Mouse (Mus musculus): ENCODE data around the gene Thpo. TPM values are rescaled to one million over a fixed set of nuclear protein-coding genes. Genes with fewer than 3 reads are reported as not detected.

The Thpo gene
- polyA plus RNA-seq, 1 experiment from 2014 or later = 0.62 TPM

- no peak overlapping the region for H3K4me2 ChIP-seq (ENCODE audit: low read length)
- no peak overlapping the region for H3K4me3 ChIP-seq (replicated peaks; ENCODE audit: low read depth, low read length)
- H3K9me3 ChIP-seq (replicated peaks; ENCODE audit: low read length) = no peaks in the 10 kb centered on the region
- H3K4me1 ChIP-seq (replicated peaks; ENCODE audit: insufficient read depth, low read length) = no peaks in the 10 kb centered on the region
- no peak overlapping the region for H3K27ac ChIP-seq
- peak; percentile 72 for TF ChIP-seq CTCF (IDR thresholded peaks at IDR 0.05; ENCODE audit: low read depth)
- peak; percentile 55 for DNase-seq (ENCODE audit: low spot score)
- no peak overlapping the region for H3K9ac ChIP-seq (ENCODE audit: low read depth, low read length)
- H3K27me3 ChIP-seq (ENCODE audit: insufficient read depth, low read length) = no peaks in the 10 kb centered on the region
- ATAC-seq (replicated peaks; ENCODE audit: low FRiP score, low read depth) = no peak
- WGBS = 75% methylated on average over 19 of the region's 19 CpGs
- peaks cover 17% of the 10 kb centered on the region; the same call in 1 of the 2 replicates for H3K36me3 ChIP-seq (ENCODE audit: insufficient read depth, low read length)
Measured at GRCm38 (mm10) chr16:20708939-20709734, 25.2 kb downstream of the Thpo start.

GRCm38 (mm10) chr16:20708220-20708938 lies 25.9 kb downstream of the Thpo start:
- H3K27me3 ChIP-seq (ENCODE audit: insufficient read depth, low read length) = no peaks in the 10 kb centered on the region
- no peak overlapping the region for H3K4me2 ChIP-seq (ENCODE audit: low read length)
- no peak for DNase-seq (ENCODE audit: low spot score)
- H3K9ac ChIP-seq (ENCODE audit: low read depth, low read length) = no peak overlapping the region
- no peaks in the 10 kb centered on the region for H3K4me1 ChIP-seq (replicated peaks; ENCODE audit: insufficient read depth, low read length)
- H3K4me3 ChIP-seq (replicated peaks; ENCODE audit: low read depth, low read length) = no peak overlapping the region
- no peak for ATAC-seq (replicated peaks; ENCODE audit: low FRiP score, low read depth)
- peaks cover 17% of the 10 kb centered on the region; the same call in 1 of the 2 replicates for H3K36me3 ChIP-seq (ENCODE audit: insufficient read depth, low read length)
- H3K27ac ChIP-seq = no peak overlapping the region
- 93% methylated on average over 21 of the region's 21 CpGs for WGBS
- no peaks in the 10 kb centered on the region for H3K9me3 ChIP-seq (replicated peaks; ENCODE audit: low read length)
- no peak for TF ChIP-seq CTCF (IDR thresholded peaks at IDR 0.05; ENCODE audit: low read depth)

- Histone ChIP-seq H3K36me3 (ENCODE audit: insufficient read depth, low read length) (peaks cover 9% of the 10 kb centered on the region; the same call in 1 of the 2 replicates), H3K27me3 (ENCODE audit: insufficient read depth, low read length) (no peaks in the 10 kb centered on the region), H3K27ac (no peak overlapping the region), H3K4me1 (replicated peaks; ENCODE audit: insufficient read depth, low read length) (peaks cover 7% of the 10 kb centered on the region; the same call in 1 of the 2 replicates), H3K4me2 (ENCODE audit: low read length) (no peak overlapping the region), H3K9me3 (replicated peaks; ENCODE audit: low read length) (no peaks in the 10 kb centered on the region), H3K9ac (ENCODE audit: low read depth, low read length) (no peak overlapping the region), H3K4me3 (replicated peaks; ENCODE audit: low read depth, low read length) (no peak overlapping the region)
- no peak for ATAC-seq (replicated peaks; ENCODE audit: low FRiP score, low read depth)
- TF ChIP-seq CTCF (IDR thresholded peaks at IDR 0.05; ENCODE audit: low read depth) = no peak
- WGBS = 86% methylated on average over 2 of the region's 2 CpGs
- DNase-seq (ENCODE audit: low spot score) = no peak
Measured at GRCm38 (mm10) chr16:20706407-20707055, 27.8 kb downstream of the Thpo start.

- Histone ChIP-seq H3K27ac (no peak overlapping the region), H3K4me3 (replicated peaks; ENCODE audit: low read depth, low read length) (no peak overlapping the region), H3K4me1 (replicated peaks; ENCODE audit: insufficient read depth, low read length) (peaks cover 7% of the 10 kb centered on the region; the same call in 1 of the 2 replicates), H3K4me2 (ENCODE audit: low read length) (no peak overlapping the region), H3K27me3 (ENCODE audit: insufficient read depth, low read length) (no peaks in the 10 kb centered on the region), H3K9me3 (replicated peaks; ENCODE audit: low read length) (no peaks in the 10 kb centered on the region), H3K36me3 (ENCODE audit: insufficient read depth, low read length) (peaks cover 8% of the 10 kb centered on the region; the same call in 1 of the 2 replicates), H3K9ac (ENCODE audit: low read depth, low read length) (no peak overlapping the region)
- no peak for ATAC-seq (replicated peaks; ENCODE audit: low FRiP score, low read depth)
- no peak for TF ChIP-seq CTCF (IDR thresholded peaks at IDR 0.05; ENCODE audit: low read depth)
- DNase-seq (ENCODE audit: low spot score) = no peak
- WGBS = 83% methylated on average over 3 of the region's 3 CpGs
Measured at GRCm38 (mm10) chr16:20705786-20706185, 28.5 kb downstream of the Thpo start.

- Histone ChIP-seq H3K9me3 (replicated peaks; ENCODE audit: low read length) (no peaks in the 10 kb centered on the region), H3K36me3 (ENCODE audit: insufficient read depth, low read length) (peaks cover 4% of the 10 kb centered on the region; the same call in 1 of the 2 replicates), H3K4me2 (ENCODE audit: low read length) (no peak overlapping the region), H3K27me3 (ENCODE audit: insufficient read depth, low read length) (no peaks in the 10 kb centered on the region), H3K4me3 (replicated peaks; ENCODE audit: low read depth, low read length) (no peak overlapping the region), H3K9ac (ENCODE audit: low read depth, low read length) (no peak overlapping the region), H3K27ac (no peak overlapping the region), H3K4me1 (replicated peaks; ENCODE audit: insufficient read depth, low read length) (peaks cover 7% of the 10 kb centered on the region; the same call in 1 of the 2 replicates)
- DNase-seq (ENCODE audit: low spot score) (no peak), ATAC-seq (replicated peaks; ENCODE audit: low FRiP score, low read depth) (no peak)
- TF ChIP-seq CTCF (IDR thresholded peaks at IDR 0.05; ENCODE audit: low read depth) = no peak
- WGBS = 84% methylated on average over 6 of the region's 6 CpGs
Measured at GRCm38 (mm10) chr16:20703699-20704400, 30.5 kb downstream of the Thpo start.
